Mouse (Mus musculus): ENCODE data around the gene Auts2.
A peak's percentile ranks its signal among the peaks of the same experiment; 100 is the strongest.

The Auts2 gene

DNA sequence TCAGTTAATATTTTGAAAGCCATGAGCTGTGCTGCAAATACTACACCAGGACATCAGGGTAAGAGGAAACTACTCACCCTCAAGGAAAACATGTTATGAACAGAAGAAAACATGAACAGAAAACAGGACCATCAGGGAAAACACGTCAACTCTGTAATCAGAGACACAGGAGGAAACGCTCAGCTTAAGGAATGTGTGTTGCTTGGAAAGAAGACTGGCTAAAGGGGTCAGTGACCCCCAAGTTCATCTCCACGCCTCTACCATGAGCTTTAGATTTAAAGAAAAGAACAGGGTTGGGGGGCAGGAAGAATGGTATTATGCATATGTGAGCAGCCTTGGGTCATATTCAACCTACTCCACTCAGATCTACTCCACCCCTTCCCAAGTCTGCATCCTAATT is 356.5 kb downstream of the Auts2 start:
- no peak for DNase-seq (ENCODE audit: low spot score in 2 of 2)

DNA sequence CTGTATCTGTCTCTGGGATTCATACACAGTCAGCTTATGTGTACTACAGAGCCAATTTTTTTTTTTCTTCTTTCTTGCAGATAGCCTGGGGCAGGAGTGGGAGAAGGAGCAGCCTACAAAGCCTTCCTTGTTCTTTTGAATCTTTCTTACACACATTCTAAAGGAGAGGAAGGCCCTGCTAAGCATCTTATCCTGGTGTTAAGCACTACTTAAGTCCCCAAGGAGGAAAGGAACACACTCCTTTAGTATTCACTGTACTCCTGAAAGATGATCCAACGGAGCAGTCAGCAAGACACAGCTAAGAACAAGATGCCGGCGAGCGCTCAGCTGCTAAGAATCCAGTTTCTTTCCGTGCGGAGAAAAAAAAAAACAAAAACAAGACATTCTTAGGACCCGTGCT is 356.9 kb downstream of the Auts2 start:
- DNase-seq (ENCODE audit: low spot score in 2 of 2): no peak

GRCm38 (mm10) chr5:132184395-132185095 is 358.6 kb downstream of the Auts2 start:
- no peak for DNase-seq (ENCODE audit: low spot score in 2 of 2)

GRCm38 (mm10) chr5:132182077-132182476 is 361.1 kb downstream of the Auts2 start:
- DNase-seq (ENCODE audit: low spot score in 2 of 2): no peak

- DNase-seq (ENCODE audit: low spot score in 2 of 2): no peak
These were observed 373.1 kb downstream of the Auts2 start for GRCm38 (mm10) chr5:132170010-132170409.

DNA sequence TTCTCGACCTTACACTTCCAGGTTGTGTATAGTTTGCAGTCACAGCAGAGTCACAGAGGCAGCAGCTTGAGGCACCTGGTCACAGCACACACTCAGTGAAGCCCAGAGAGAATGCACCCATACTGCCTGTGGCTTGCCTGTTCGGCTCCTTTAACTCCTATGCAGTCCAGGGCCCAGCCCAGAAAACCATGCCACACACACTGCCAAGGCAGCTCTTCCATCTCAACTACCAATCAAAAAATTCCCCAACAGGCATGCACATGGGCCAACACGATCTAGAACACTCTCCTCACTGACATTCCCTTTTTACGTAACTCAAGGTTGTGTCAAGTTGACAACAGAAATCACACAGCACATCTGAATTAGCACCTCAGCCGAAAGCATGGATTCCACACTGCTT is 374.3 kb downstream of the Auts2 start:
- DNase-seq (ENCODE audit: low spot score in 2 of 2): no peak

- DNase-seq (ENCODE audit: low spot score in 2 of 2): no peak
These were observed 374.9 kb downstream of the Auts2 start for GRCm38 (mm10) chr5:132168224-132168623.

GRCm38 (mm10) chr5:132166559-132166958 is 376.6 kb downstream of the Auts2 start:
- DNase-seq (ENCODE audit: low spot score in 2 of 2): no peak

DNA sequence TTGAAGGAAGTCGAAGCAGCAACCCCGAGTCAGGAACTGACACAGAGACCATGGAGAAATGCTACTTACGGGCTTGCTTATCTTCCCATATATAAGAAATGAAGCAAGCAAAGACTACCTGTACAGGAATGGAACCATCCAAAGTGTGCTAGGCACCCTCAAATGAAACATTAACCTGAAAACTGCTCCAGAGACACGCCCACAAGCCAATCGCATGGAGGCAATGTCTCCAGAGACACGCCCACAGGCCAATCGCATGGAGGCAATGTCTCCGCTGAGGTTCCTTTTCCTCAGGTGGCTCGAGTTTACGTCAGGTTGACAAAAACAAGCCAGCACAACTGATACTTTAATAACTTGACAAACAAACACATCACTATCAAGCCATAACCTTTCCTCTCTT is 379.2 kb downstream of the Auts2 start:
- no peak for DNase-seq (ENCODE audit: low spot score in 2 of 2)

GRCm38 (mm10) chr5:132162206-132162533 is 381.0 kb downstream of the Auts2 start:
- DNase-seq (ENCODE audit: low spot score in 2 of 2): no peak

GRCm38 (mm10) chr5:132161338-132162205 is 381.6 kb downstream of the Auts2 start:
- DNase-seq (ENCODE audit: low spot score in 2 of 2): peak; percentile 35 to 54

DNA sequence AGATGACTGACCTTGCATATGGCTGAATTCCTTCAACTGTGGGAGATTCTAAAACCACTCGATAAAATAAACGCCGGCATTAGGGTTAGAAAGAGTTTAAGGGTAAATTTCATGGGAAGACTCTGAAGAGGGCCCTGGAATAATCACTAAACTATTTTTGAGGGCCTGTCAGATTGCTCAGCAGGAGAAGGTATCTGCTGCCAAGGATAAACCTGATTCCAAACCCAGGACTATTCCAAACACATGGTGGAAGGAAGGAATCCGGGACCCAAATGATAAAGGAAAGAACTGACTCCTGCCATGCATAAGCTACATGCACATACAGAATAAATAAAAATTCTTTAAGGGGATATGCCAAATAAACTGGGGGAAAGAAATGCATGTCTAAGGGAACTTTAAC is 399.0 kb downstream of the Auts2 start:
- DNase-seq (ENCODE audit: low spot score in 2 of 2): no peak

- no peak for DNase-seq (ENCODE audit: low spot score in 2 of 2)
These were observed 402.3 kb downstream of the Auts2 start for GRCm38 (mm10) chr5:132140816-132141215.

GRCm38 (mm10) chr5:132135941-132136663 is 407.0 kb downstream of the Auts2 start:
- peak; percentile 15 to 27 for DNase-seq (ENCODE audit: low spot score in 2 of 2)

DNA sequence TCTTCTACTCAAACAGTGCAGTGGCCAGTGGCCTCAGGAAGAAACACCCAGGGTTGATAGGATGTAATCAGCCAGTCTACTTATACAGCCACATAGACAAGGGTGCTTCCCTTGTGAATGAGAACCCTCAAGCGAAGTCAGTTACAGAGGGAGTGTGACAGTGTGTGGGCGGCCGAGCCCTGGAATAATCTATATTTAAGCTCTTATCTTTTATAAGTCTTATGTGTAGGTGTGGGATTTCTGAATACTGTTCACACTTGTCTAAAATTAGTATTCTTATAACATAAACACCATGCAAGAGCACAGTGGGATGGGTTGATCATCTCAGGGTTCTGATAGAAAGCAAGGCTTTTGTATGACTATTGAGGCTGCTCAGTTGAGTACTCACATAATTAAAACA is 411.2 kb downstream of the Auts2 start:
- DNase-seq (ENCODE audit: low spot score in 2 of 2): peak; percentile 22 to 32

DNA sequence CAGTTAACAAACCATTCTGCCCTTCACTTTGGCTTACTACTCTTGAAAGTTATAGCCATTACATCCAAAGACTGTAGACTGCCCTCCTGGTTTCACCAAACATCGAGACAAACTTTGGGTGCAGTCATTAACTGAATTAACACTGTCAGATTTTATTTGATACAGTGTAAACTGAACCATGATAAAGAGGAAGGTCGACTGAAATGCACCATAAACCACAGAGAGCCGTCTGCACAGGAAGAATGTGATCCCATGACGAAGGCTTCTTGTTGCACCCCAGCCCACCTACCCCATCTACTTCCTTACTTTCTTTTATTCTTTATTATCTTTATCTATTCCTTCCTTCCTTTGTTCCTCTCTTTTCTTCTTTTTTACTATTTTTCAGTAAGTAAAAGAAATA is 412.6 kb downstream of the Auts2 start:
- DNase-seq (ENCODE audit: low spot score in 2 of 2): no peak

GRCm38 (mm10) chr5:132126626-132127025 is 416.5 kb downstream of the Auts2 start:
- no peak for DNase-seq (ENCODE audit: low spot score in 2 of 2)

GRCm38 (mm10) chr5:132115631-132116030 is 427.5 kb downstream of the Auts2 start:
- DNase-seq (ENCODE audit: low spot score in 2 of 2): no peak

- no peak for DNase-seq (ENCODE audit: low spot score in 2 of 2)
These were observed 428.4 kb downstream of the Auts2 start for GRCm38 (mm10) chr5:132114561-132115301.

DNA sequence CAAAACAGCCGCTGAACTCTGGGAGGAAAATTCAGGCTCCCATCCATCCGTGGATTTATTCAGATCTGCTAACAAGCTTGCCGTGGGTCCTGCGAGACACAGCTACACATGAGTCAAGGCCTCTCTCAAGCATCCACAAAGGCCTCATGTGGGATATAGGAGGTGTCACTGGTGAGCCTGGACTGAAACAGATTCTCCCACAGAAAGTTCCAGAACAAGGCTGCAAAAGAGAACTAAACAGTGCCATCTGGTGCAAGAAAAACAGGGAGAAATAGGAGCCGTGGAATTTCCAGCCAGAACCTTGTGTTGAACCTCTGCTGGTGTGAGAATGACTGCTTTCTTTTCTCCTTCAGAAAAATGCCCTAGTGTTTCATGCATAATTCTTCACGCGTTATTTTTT is 429.7 kb downstream of the Auts2 start:
- DNase-seq (ENCODE audit: low spot score in 2 of 2): peak in 1 of 2 experiments; percentile 32

DNA sequence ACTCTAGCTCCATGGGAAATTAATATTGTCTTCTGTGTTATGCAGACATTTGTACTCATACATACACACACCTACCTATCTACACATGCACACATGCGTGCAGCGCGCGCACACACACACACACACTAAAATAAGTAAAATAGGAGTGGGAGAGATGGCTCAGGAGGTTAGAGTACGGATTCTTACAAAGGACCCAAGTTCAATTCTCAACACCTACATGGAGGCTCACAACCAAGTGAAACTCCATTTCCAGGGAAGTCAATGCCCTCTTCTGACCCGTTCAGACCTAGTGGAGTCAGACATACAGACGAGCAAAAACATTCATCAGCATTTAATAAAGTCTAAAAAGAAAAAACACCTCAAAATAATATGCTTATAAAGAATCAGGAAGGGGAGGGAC is 430.5 kb downstream of the Auts2 start:
- no peak for DNase-seq (ENCODE audit: low spot score in 2 of 2)

GRCm38 (mm10) chr5:132102426-132102825 is 440.7 kb downstream of the Auts2 start:
- no peak for DNase-seq (ENCODE audit: low spot score in 2 of 2)

Data from frontal cortex, postnatal 14 days (tissue).